Mouse (Mus musculus): Measurements from ENCODE around the gene Vmn2r84. TPM values are rescaled to one million over a fixed set of nuclear protein-coding genes. Genes with fewer than 3 reads are reported as not detected.
"Not testable (repeated sequence)": the region's sequence is repeated elsewhere in the genome, so short reads cannot be mapped to it uniquely, and the experiment has no call there.

Vmn2r84 gene
- polyA plus RNA-seq, 1 experiment, result not detected

DNA sequence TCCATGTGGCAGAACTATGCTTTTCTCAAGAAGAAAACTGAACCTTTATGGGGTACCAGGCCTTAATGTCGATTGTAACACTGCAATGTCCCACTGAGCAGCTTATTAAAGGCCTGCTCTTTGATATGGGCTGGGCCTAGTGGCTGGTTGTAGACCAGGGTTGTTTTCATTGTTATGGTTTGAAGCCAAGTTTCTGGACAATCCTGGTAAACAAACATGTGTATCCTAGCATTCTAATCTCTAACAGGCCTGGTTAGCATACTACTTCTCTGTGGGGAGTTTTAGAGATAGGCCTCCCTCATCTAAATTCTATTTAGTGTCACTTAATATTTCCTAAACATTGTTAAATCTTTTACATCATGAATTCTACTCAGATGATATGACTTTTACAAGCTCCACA, 22.5 kb downstream of the Vmn2r84 start:
- no peak overlapping the region for H3K27ac ChIP-seq (ENCODE audit: insufficient read depth, low read depth, low read length)
- WGBS, result 56% methylated on average over 1 of the region's 1 CpGs

GRCm38 (mm10) chr10:130370005-130370682, 24.0 kb downstream of the Vmn2r84 start:
- no peak overlapping the region for H3K27ac ChIP-seq (ENCODE audit: insufficient read depth, low read depth, low read length)
- 92% methylated on average over 2 of the region's 2 CpGs for WGBS
- TF ChIP-seq POLR2A (IDR thresholded peaks at IDR 0.05; ENCODE audit: insufficient read depth, low read depth, low read length), result no peak
- no peak for TF ChIP-seq CTCF (IDR thresholded peaks at IDR 0.05; ENCODE audit: insufficient read depth, low read depth, low read length)
- H3K4me1 ChIP-seq (ENCODE audit: control insufficient read depth, insufficient read depth, low read length), result no peaks in the 10 kb centered on the region
- H3K4me3 ChIP-seq (ENCODE audit: insufficient read depth, low read depth, low read length), result no peak overlapping the region

More for the DNA sequence above, 22.5 kb downstream of the Vmn2r84 start:
- no peak overlapping the region for H3K4me3 ChIP-seq (ENCODE audit: insufficient read depth, low read depth, low read length)
- no peaks in the 10 kb centered on the region for H3K4me1 ChIP-seq (ENCODE audit: control insufficient read depth, insufficient read depth, low read length)
- TF ChIP-seq POLR2A (IDR thresholded peaks at IDR 0.05; ENCODE audit: insufficient read depth, low read depth, low read length) (no peak), CTCF (IDR thresholded peaks at IDR 0.05; ENCODE audit: insufficient read depth, low read depth, low read length) (no peak)

DNA sequence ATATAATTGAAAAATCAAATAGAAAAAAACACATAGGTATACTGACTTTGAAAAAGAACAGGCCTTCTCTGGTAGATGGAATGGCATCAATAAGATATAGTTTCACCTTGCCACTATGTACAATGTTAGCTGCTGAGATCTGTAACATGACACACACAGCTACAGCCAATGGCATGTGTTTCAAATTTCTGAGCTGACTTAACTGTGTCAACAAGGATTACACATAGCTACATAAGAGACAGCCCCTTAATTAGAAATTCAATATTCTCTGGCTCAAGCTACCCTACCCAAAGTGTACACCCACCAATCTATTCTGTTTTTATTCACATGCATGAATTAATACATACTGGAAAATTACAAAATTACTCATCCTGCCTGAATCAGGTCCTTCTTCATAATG, 25.7 kb downstream of the Vmn2r84 start:
- H3K4me3 ChIP-seq (ENCODE audit: insufficient read depth, low read depth, low read length), result no peak overlapping the region
- no peak for TF ChIP-seq CTCF (IDR thresholded peaks at IDR 0.05; ENCODE audit: insufficient read depth, low read depth, low read length)
- TF ChIP-seq POLR2A (IDR thresholded peaks at IDR 0.05; ENCODE audit: insufficient read depth, low read depth, low read length), result no peak
- H3K4me1 ChIP-seq (ENCODE audit: control insufficient read depth, insufficient read depth, low read length), result no peaks in the 10 kb centered on the region
- no peak overlapping the region for H3K27ac ChIP-seq (ENCODE audit: insufficient read depth, low read depth, low read length)

DNA sequence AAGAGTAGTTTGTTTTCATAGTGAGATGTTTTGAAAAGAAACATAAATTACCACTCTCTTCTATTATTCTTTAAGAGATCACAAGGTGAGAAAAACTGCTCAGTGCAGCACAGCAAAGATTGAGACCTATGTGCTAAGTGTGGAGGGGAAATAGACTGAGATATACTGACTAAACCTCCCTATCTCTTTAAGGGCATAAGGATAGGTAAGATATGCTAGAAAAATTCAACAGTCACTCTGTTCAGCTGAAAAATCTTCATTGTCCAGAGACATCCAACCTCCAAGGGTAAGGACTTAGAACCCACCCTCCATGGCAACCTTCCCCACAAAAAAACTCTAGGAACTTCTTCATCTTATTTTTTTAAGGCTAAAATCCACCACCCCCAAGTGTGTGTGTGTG, 29.4 kb downstream of the Vmn2r84 start:
- Histone ChIP-seq H3K27ac (ENCODE audit: insufficient read depth, low read depth, low read length) (no peak overlapping the region), H3K4me3 (ENCODE audit: insufficient read depth, low read depth, low read length) (no peak overlapping the region), H3K4me1 (ENCODE audit: control insufficient read depth, insufficient read depth, low read length) (no peaks in the 10 kb centered on the region)
- TF ChIP-seq POLR2A (IDR thresholded peaks at IDR 0.05; ENCODE audit: insufficient read depth, low read depth, low read length) (no peak), CTCF (IDR thresholded peaks at IDR 0.05; ENCODE audit: insufficient read depth, low read depth, low read length) (no peak)

- no peaks in the 10 kb centered on the region for H3K4me1 ChIP-seq (ENCODE audit: control insufficient read depth, insufficient read depth, low read length)
- 55% methylated on average over 2 of the region's 2 CpGs for WGBS
- TF ChIP-seq POLR2A (IDR thresholded peaks at IDR 0.05; ENCODE audit: insufficient read depth, low read depth, low read length) (no peak), CTCF (IDR thresholded peaks at IDR 0.05; ENCODE audit: insufficient read depth, low read depth, low read length) (no peak)
- H3K4me3 ChIP-seq (ENCODE audit: insufficient read depth, low read depth, low read length), result no peak overlapping the region
- no peak overlapping the region for H3K27ac ChIP-seq (ENCODE audit: insufficient read depth, low read depth, low read length)
Measured at GRCm38 (mm10) chr10:130363438-130364164, 30.5 kb downstream of the Vmn2r84 start.

- 100% methylated on average over 1 of the region's 1 CpGs for WGBS
Measured at GRCm38 (mm10) chr10:130344056-130344455, 50.1 kb downstream of the Vmn2r84 start.

GRCm38 (mm10) chr10:130340050-130340449, 54.1 kb downstream of the Vmn2r84 start:
- not testable (repeated sequence) for H3K4me3 ChIP-seq (ENCODE audit: insufficient read depth, low read depth, low read length); H3K4me1 ChIP-seq (ENCODE audit: control insufficient read depth, insufficient read depth, low read length); H3K27ac ChIP-seq (ENCODE audit: insufficient read depth, low read depth, low read length)
- WGBS, result 83% methylated on average over 4 of the region's 4 CpGs

More at GRCm38 (mm10) chr10:130344056-130344455, 50.1 kb downstream of the Vmn2r84 start:
- no peak overlapping the region for H3K27ac ChIP-seq (ENCODE audit: insufficient read depth, low read depth, low read length)
- no peaks in the 10 kb centered on the region for H3K4me1 ChIP-seq (ENCODE audit: control insufficient read depth, insufficient read depth, low read length)
- H3K4me3 ChIP-seq (ENCODE audit: insufficient read depth, low read depth, low read length), result no peak overlapping the region
- TF ChIP-seq CTCF (IDR thresholded peaks at IDR 0.05; ENCODE audit: insufficient read depth, low read depth, low read length), result no peak
- no peak for TF ChIP-seq POLR2A (IDR thresholded peaks at IDR 0.05; ENCODE audit: insufficient read depth, low read depth, low read length)

- no peak for TF ChIP-seq POLR2A (IDR thresholded peaks at IDR 0.05; ENCODE audit: insufficient read depth, low read depth, low read length)
- TF ChIP-seq CTCF (IDR thresholded peaks at IDR 0.05; ENCODE audit: insufficient read depth, low read depth, low read length), result no peak
- no peaks in the 10 kb centered on the region for H3K4me1 ChIP-seq (ENCODE audit: control insufficient read depth, insufficient read depth, low read length)
- 68% methylated on average over 2 of the region's 2 CpGs for WGBS
- no peak overlapping the region for H3K27ac ChIP-seq (ENCODE audit: insufficient read depth, low read depth, low read length)
- no peak overlapping the region for H3K4me3 ChIP-seq (ENCODE audit: insufficient read depth, low read depth, low read length)
Measured at GRCm38 (mm10) chr10:130337581-130337980, 56.6 kb downstream of the Vmn2r84 start.

GRCm38 (mm10) chr10:130336385-130336784, 57.7 kb downstream of the Vmn2r84 start:
- WGBS, result 80% methylated on average over 1 of the region's 1 CpGs
- Histone ChIP-seq H3K4me1 (ENCODE audit: control insufficient read depth, insufficient read depth, low read length) (no peaks in the 10 kb centered on the region), H3K4me3 (ENCODE audit: insufficient read depth, low read depth, low read length) (no peak overlapping the region), H3K27ac (ENCODE audit: insufficient read depth, low read depth, low read length) (no peak overlapping the region)
- TF ChIP-seq POLR2A (IDR thresholded peaks at IDR 0.05; ENCODE audit: insufficient read depth, low read depth, low read length), result no peak
- TF ChIP-seq CTCF (IDR thresholded peaks at IDR 0.05; ENCODE audit: insufficient read depth, low read depth, low read length), result no peak
